Mouse (Mus musculus) neural tube, embryonic 12.5 days (tissue): ENCODE results near the gene Sept10. TPM values are rescaled to one million over a fixed set of nuclear protein-coding genes. Genes with fewer than 3 reads are reported as not detected.

Experiments used
- ATAC-seq: fragments of 200-750 bp; cut with Nextera tagmentation; 2 replicates; pipeline ENCODE4 v1.8.0; 2017; ENCODE audit warnings: low read depth, mild to moderate bottlenecking, moderate TSS enrichment, moderate library complexity; ENCODE audit not compliant: low FRiP score
- H3K27ac ChIP-seq: fragments of 300-500 bp; sonication (generic); 2 replicates; pipeline ENCODE4 v1.5.1; 2016
- H3K27me3 ChIP-seq: fragments of 300-500 bp; sonication (generic); replicated peaks from 2 replicates; pipeline ENCODE4 v1.6.1; 2016; ENCODE audit warnings: mild to moderate bottlenecking
- H3K36me3 ChIP-seq: fragments of 300-500 bp; sonication (generic); 2 replicates; pipeline ENCODE4 v1.6.1; 2016; ENCODE audit warnings: mild to moderate bottlenecking
- H3K4me1 ChIP-seq: fragments of 300-500 bp; sonication (generic); 2 replicates; pipeline ENCODE4 v1.6.1; 2016
- H3K4me2 ChIP-seq: fragments of 300-500 bp; sonication (generic); replicated peaks from 2 replicates; pipeline ENCODE4 v1.6.1; 2016; ENCODE audit warnings: mild to moderate bottlenecking
- H3K4me3 ChIP-seq: fragments of 300-500 bp; sonication (generic); 2 replicates; pipeline ENCODE4 v1.5.1; 2016
- H3K9ac ChIP-seq: fragments of 300-500 bp; sonication (generic); 2 replicates; pipeline ENCODE4 v1.6.1; 2016; ENCODE audit warnings: mild to moderate bottlenecking
- H3K9me3 ChIP-seq: fragments of 300-500 bp; sonication (generic); 2 replicates; pipeline ENCODE4 v1.6.1; 2016; ENCODE audit warnings: mild to moderate bottlenecking
- WGBS: fragments of 180-500 bp; shearing (Covaris S2); methylation state at CpG from one replicate; pipeline ENCODE4 v1.1.7; 2016; 5-methylcytosine and 5-hydroxymethylcytosine counted together
- polyA plus RNA-seq: library from polyadenylated mRNA; unstranded; fragments of >200 nt; fragmentation: Nextera tagmentation; extraction: Ambion mirVana; gene quantifications from 2 replicates; pipeline ENCODE4 v1.2.1, GENCODE M21; 2016

Sept10 gene
- polyA plus RNA-seq, 1 experiment from 2014 or later = 26.3 TPM

GRCm38 (mm10) chr10:59222271-59223101 lies 839 bp upstream of the Sept10 start:
- Histone ChIP-seq H3K36me3 (no peaks in the 10 kb centered on the region), H3K27ac (no peak overlapping the region), H3K4me3 (peak overlapping the region; percentile 80), H3K9ac (peak overlapping the region; percentile 90), H3K27me3 (no peaks in the 10 kb centered on the region), H3K9me3 (no peaks in the 10 kb centered on the region), H3K4me1 (peaks cover 18% of the 10 kb centered on the region), H3K4me2 (peak overlapping the region; percentile 97)
- 3% methylated on average over 49 of the region's 49 CpGs for WGBS
- ATAC-seq = peak; percentile 51

- Histone ChIP-seq H3K27me3 (no peaks in the 10 kb centered on the region), H3K36me3 (no peaks in the 10 kb centered on the region), H3K4me1 (peaks cover 18% of the 10 kb centered on the region), H3K4me2 (peak overlapping the region; percentile 97), H3K9ac (peak overlapping the region; percentile 90), H3K9me3 (no peaks in the 10 kb centered on the region), H3K4me3 (peak overlapping the region; percentile 80), H3K27ac (peak overlapping the region; percentile 95)
- ATAC-seq = no peak
- WGBS = 2% methylated on average over 39 of the region's 39 CpGs
Observed at GRCm38 (mm10) chr10:59220824-59221472, 699 bp downstream of the Sept10 start.

- H3K27me3 ChIP-seq = no peaks in the 10 kb centered on the region
- H3K4me3 ChIP-seq = no peak overlapping the region
- H3K27ac ChIP-seq = no peak overlapping the region
- no peak overlapping the region for H3K4me2 ChIP-seq
- no peak for ATAC-seq
- H3K9me3 ChIP-seq = no peaks in the 10 kb centered on the region
- 0 out of 2 replicates have a peak, but pooled peaks cover 5% of the 10 kb centered on the region for H3K4me1 ChIP-seq
- H3K9ac ChIP-seq = no peak overlapping the region
- no peaks in the 10 kb centered on the region for H3K36me3 ChIP-seq
Observed at GRCm38 (mm10) chr10:59200011-59200410, 21.6 kb downstream of the Sept10 start.

- ATAC-seq = no peak
- WGBS = 87% methylated on average over 3 of the region's 3 CpGs
Observed at GRCm38 (mm10) chr10:59196763-59197162, 24.9 kb downstream of the Sept10 start.

GRCm38 (mm10) chr10:59194891-59195290 lies 26.8 kb downstream of the Sept10 start:
- peaks cover 4% of the 10 kb centered on the region; the same call in 1 of the 2 replicates for H3K36me3 ChIP-seq
- no peak for ATAC-seq
- H3K9me3 ChIP-seq = no peaks in the 10 kb centered on the region
- H3K4me1 ChIP-seq = 0 out of 2 replicates have a peak, but pooled peaks cover 5% of the 10 kb centered on the region
- 70% methylated on average over 5 of the region's 5 CpGs for WGBS
- no peak overlapping the region for H3K27ac ChIP-seq
- no peaks in the 10 kb centered on the region for H3K27me3 ChIP-seq
- no peak overlapping the region for H3K4me3 ChIP-seq
- no peak overlapping the region for H3K9ac ChIP-seq
- H3K4me2 ChIP-seq = no peak overlapping the region

More at GRCm38 (mm10) chr10:59196763-59197162, 24.9 kb downstream of the Sept10 start:
- H3K27me3 ChIP-seq = no peaks in the 10 kb centered on the region
- H3K4me2 ChIP-seq = no peak overlapping the region
- H3K4me3 ChIP-seq = no peak overlapping the region
- no peak overlapping the region for H3K9ac ChIP-seq
- H3K4me1 ChIP-seq = 0 out of 2 replicates have a peak, but pooled peaks cover 5% of the 10 kb centered on the region
- no peaks in the 10 kb centered on the region for H3K9me3 ChIP-seq
- no peak overlapping the region for H3K27ac ChIP-seq
- H3K36me3 ChIP-seq = no peaks in the 10 kb centered on the region

- Histone ChIP-seq H3K27ac (no peak overlapping the region), H3K9ac (no peak overlapping the region), H3K36me3 (peaks cover 5% of the 10 kb centered on the region; the same call in 1 of the 2 replicates), H3K4me3 (no peak overlapping the region), H3K4me2 (no peak overlapping the region), H3K27me3 (no peaks in the 10 kb centered on the region), H3K4me1 (no peaks in the 10 kb centered on the region), H3K9me3 (no peaks in the 10 kb centered on the region)
- no peak for ATAC-seq
- 72% methylated on average over 3 of the region's 3 CpGs for WGBS
Observed at GRCm38 (mm10) chr10:59182306-59182705, 39.3 kb downstream of the Sept10 start.

GRCm38 (mm10) chr10:59179620-59180019 lies 42.0 kb downstream of the Sept10 start:
- ATAC-seq = no peak
- no peaks in the 10 kb centered on the region for H3K9me3 ChIP-seq
- H3K4me3 ChIP-seq = no peak overlapping the region
- H3K27ac ChIP-seq = no peak overlapping the region
- no peaks in the 10 kb centered on the region for H3K27me3 ChIP-seq
- peaks cover 4% of the 10 kb centered on the region; the same call in 1 of the 2 replicates for H3K36me3 ChIP-seq
- WGBS = 91% methylated on average over 3 of the region's 3 CpGs
- no peaks in the 10 kb centered on the region for H3K4me1 ChIP-seq
- no peak overlapping the region for H3K4me2 ChIP-seq
- H3K9ac ChIP-seq = no peak overlapping the region

GRCm38 (mm10) chr10:59172539-59172938 lies 49.1 kb downstream of the Sept10 start:
- peaks cover 9% of the 10 kb centered on the region; the same call in 1 of the 2 replicates for H3K36me3 ChIP-seq
- no peaks in the 10 kb centered on the region for H3K27me3 ChIP-seq
- H3K9ac ChIP-seq = no peak overlapping the region
- H3K9me3 ChIP-seq = no peaks in the 10 kb centered on the region
- H3K4me3 ChIP-seq = no peak overlapping the region
- 84% methylated on average over 1 of the region's 1 CpGs for WGBS
- H3K4me2 ChIP-seq = no peak overlapping the region
- ATAC-seq = no peak
- no peak overlapping the region for H3K27ac ChIP-seq
- no peaks in the 10 kb centered on the region for H3K4me1 ChIP-seq

GRCm38 (mm10) chr10:59171042-59171441 lies 50.6 kb downstream of the Sept10 start:
- H3K27ac ChIP-seq = no peak overlapping the region
- WGBS = 82% methylated on average over 3 of the region's 3 CpGs
- no peaks in the 10 kb centered on the region for H3K4me1 ChIP-seq
- no peaks in the 10 kb centered on the region for H3K9me3 ChIP-seq
- no peak overlapping the region for H3K4me3 ChIP-seq
- H3K36me3 ChIP-seq = peaks cover 12% of the 10 kb centered on the region; the same call in 1 of the 2 replicates
- ATAC-seq = no peak
- H3K27me3 ChIP-seq = no peaks in the 10 kb centered on the region
- no peak overlapping the region for H3K4me2 ChIP-seq
- no peak overlapping the region for H3K9ac ChIP-seq

GRCm38 (mm10) chr10:59166104-59166944 lies 55.3 kb downstream of the Sept10 start:
- 71% methylated on average over 14 of the region's 14 CpGs for WGBS
- Histone ChIP-seq H3K4me1 (no peaks in the 10 kb centered on the region), H3K27me3 (no peaks in the 10 kb centered on the region), H3K9ac (no peak overlapping the region), H3K4me2 (no peak overlapping the region), H3K9me3 (no peaks in the 10 kb centered on the region), H3K4me3 (no peak overlapping the region), H3K36me3 (peaks cover 9% of the 10 kb centered on the region; the same call in 1 of the 2 replicates), H3K27ac (no peak overlapping the region)
- ATAC-seq = 0 out of 2 replicates have a peak, but pooled peaks have one; percentile 13

- WGBS = 80% methylated on average over 4 of the region's 4 CpGs
- Histone ChIP-seq H3K36me3 (peaks cover 3% of the 10 kb centered on the region; the same call in 1 of the 2 replicates), H3K4me3 (no peak overlapping the region), H3K4me1 (no peaks in the 10 kb centered on the region), H3K27me3 (no peaks in the 10 kb centered on the region), H3K9me3 (no peaks in the 10 kb centered on the region), H3K27ac (no peak overlapping the region), H3K4me2 (no peak overlapping the region), H3K9ac (no peak overlapping the region)
- ATAC-seq = no peak
Observed at GRCm38 (mm10) chr10:59162185-59162897, 59.3 kb downstream of the Sept10 start.
